ENCODE assay signal across 10 mouse cellular contexts in the genomic region with DNA sequence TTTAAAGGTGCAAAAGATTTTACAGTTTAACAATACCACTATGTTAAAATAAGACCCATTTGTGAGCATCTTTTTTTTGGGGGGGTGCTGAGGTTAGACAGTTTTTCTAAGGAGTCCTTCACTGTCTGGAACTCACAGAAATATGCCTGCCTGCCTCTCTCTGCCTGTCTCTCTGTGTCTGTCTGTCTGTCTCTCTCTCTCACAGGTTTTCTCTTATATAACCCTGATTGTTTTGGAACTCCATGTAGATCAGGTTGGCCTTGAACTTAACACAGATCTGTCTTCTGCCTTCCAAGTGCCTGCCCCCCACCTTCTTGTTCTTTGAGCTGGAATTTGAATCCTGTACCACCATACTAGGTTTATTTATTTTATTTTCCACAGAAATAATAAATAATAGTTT. TPM values are rescaled to one million over a fixed set of nuclear protein-coding genes. Genes with fewer than 3 reads are reported as not detected.
DNase-seq lines count a peak whose midpoint lies in the region; ATAC-seq and TF ChIP-seq lines count a peak whose summit lies in the region.
"Had no signal": no experiment of that assay in that cellular context is flagged by ENCODE, and none has a peak within 500 bp of the region (broad histone marks: within the 10 kb centered on the region; RNA-seq: fewer than 3 reads in every experiment).

No protein-coding gene starts in this region.

- peak overlapping the region; percentile 61; the same call in 1 of the 2 replicates for H3K9ac ChIP-seq in heart, embryonic 13.5 days
- no peak overlapping the region for H3K9ac ChIP-seq in midbrain, embryonic 13.5 days (replicated peaks)
- no peak overlapping the region for H3K9ac ChIP-seq in midbrain, embryonic 16.5 days (ENCODE audit: low read depth, low read length)
- no peak overlapping the region for H3K9ac ChIP-seq in heart, postnatal 0 days (replicated peaks; ENCODE audit: low read depth, low read length)

- peak overlapping the region; percentile 13; the same call in 1 of the 2 replicates for H3K4me3 ChIP-seq in heart, embryonic 13.5 days
- H3K4me3 ChIP-seq in midbrain, embryonic 13.5 days (replicated peaks): 0 out of 2 replicates have a peak overlapping the region, but pooled peaks have one; percentile 97
- no peak overlapping the region for H3K4me3 ChIP-seq in midbrain, embryonic 16.5 days (ENCODE audit: low read depth, low read length)
- H3K4me3 ChIP-seq in heart, postnatal 0 days (ENCODE audit: low read depth, low read length): 0 out of 2 replicates have a peak overlapping the region, but pooled peaks have one; percentile 99
- H3K4me3 ChIP-seq in myocyte: peak overlapping the region; percentile 42

- no peak overlapping the region for H3ac ChIP-seq in myocyte (ENCODE audit: control insufficient read depth, insufficient read length)

- no peak for DNase-seq in heart, postnatal 4 days
- no peak for DNase-seq in heart, postnatal 0 days (ENCODE audit: low spot score)
- no peak for DNase-seq in thymus, postnatal 14 days
- DNase-seq: lung, adult 2 months; spleen, adult 18-20 months had no signal

- no peaks in the 10 kb centered on the region for H3K36me3 ChIP-seq in heart, embryonic 13.5 days
- no peaks in the 10 kb centered on the region for H3K36me3 ChIP-seq in midbrain, embryonic 13.5 days
- H3K36me3 ChIP-seq in midbrain, embryonic 16.5 days (ENCODE audit: control insufficient read depth, insufficient read depth, low read length): no peaks in the 10 kb centered on the region
- no peaks in the 10 kb centered on the region for H3K36me3 ChIP-seq in heart, postnatal 0 days (replicated peaks; ENCODE audit: control insufficient read depth, insufficient read depth, low read length)
- no peaks in the 10 kb centered on the region for H3K36me3 ChIP-seq in myocyte (ENCODE audit: control insufficient read depth, insufficient read depth)

- no peak for TF ChIP-seq EP300 in heart, postnatal 0 days (IDR thresholded peaks at IDR 0.05; ENCODE audit: low read depth)

- H3K4me1 ChIP-seq in heart, embryonic 13.5 days: peaks cover 28% of the 10 kb centered on the region
- H3K4me1 ChIP-seq in midbrain, embryonic 13.5 days (replicated peaks): peaks cover 24% of the 10 kb centered on the region
- peaks cover 18% of the 10 kb centered on the region for H3K4me1 ChIP-seq in midbrain, embryonic 16.5 days (ENCODE audit: control insufficient read depth, insufficient read depth, low read length)
- peaks cover 13% of the 10 kb centered on the region; the same call in 1 of the 2 replicates for H3K4me1 ChIP-seq in heart, postnatal 0 days (ENCODE audit: control insufficient read depth, insufficient read depth)

- no peaks in the 10 kb centered on the region for H3K9me3 ChIP-seq in heart, embryonic 13.5 days
- no peaks in the 10 kb centered on the region for H3K9me3 ChIP-seq in midbrain, embryonic 13.5 days
- no peaks in the 10 kb centered on the region for H3K9me3 ChIP-seq in midbrain, embryonic 16.5 days (replicated peaks; ENCODE audit: control insufficient read depth, low read length, poor library complexity, severe bottlenecking)
- no peaks in the 10 kb centered on the region for H3K9me3 ChIP-seq in heart, postnatal 0 days (replicated peaks; ENCODE audit: control insufficient read depth, low read length)

- H3K27me3 ChIP-seq in heart, embryonic 13.5 days (replicated peaks): no peaks in the 10 kb centered on the region
- H3K27me3 ChIP-seq in midbrain, embryonic 13.5 days: no peaks in the 10 kb centered on the region
- no peaks in the 10 kb centered on the region for H3K27me3 ChIP-seq in midbrain, embryonic 16.5 days (ENCODE audit: control insufficient read depth, insufficient read depth, low read depth, low read length)
- H3K27me3 ChIP-seq in heart, postnatal 0 days (ENCODE audit: control insufficient read depth, insufficient read depth, low read length): no peaks in the 10 kb centered on the region
- H3K27me3 ChIP-seq in myocyte (ENCODE audit: control insufficient read depth, insufficient read depth, insufficient read length): no peaks in the 10 kb centered on the region

- no peak for TF ChIP-seq POLR2A in myocyte (IDR thresholded peaks at IDR 0.05; ENCODE audit: insufficient read length, low read depth)

- TF ChIP-seq CTCF in heart, postnatal 0 days (IDR thresholded peaks at IDR 0.05; ENCODE audit: low read depth): no peak

- H3K27ac ChIP-seq in heart, embryonic 13.5 days (replicated peaks): no peak overlapping the region
- H3K27ac ChIP-seq in midbrain, embryonic 13.5 days: no peak overlapping the region
- H3K27ac ChIP-seq in midbrain, embryonic 16.5 days (ENCODE audit: low read length): no peak overlapping the region
- H3K27ac ChIP-seq in heart, postnatal 0 days (ENCODE audit: low read depth): peak overlapping the region; percentile 99

- ATAC-seq in heart, embryonic 13.5 days (ENCODE audit: extremely low read depth, insufficient number of reproducible peaks, low FRiP score, low TSS enrichment): no peak
- no peak for ATAC-seq in midbrain, embryonic 13.5 days
- ATAC-seq in midbrain, embryonic 16.5 days: no peak
- no peak for ATAC-seq in heart, postnatal 0 days (ENCODE audit: insufficient read depth, low read depth)
- ATAC-seq in megakaryocyte progenitor cell, adult 5-6 weeks (replicated peaks; ENCODE audit: poor library complexity): no peak

- H3K4me2 ChIP-seq in heart, embryonic 13.5 days: peak overlapping the region; percentile 75
- H3K4me2 ChIP-seq in midbrain, embryonic 13.5 days (replicated peaks): peak overlapping the region; percentile 32
- no peak overlapping the region for H3K4me2 ChIP-seq in midbrain, embryonic 16.5 days (ENCODE audit: low read length)
- H3K4me2 ChIP-seq in heart, postnatal 0 days (ENCODE audit: low read depth, low read length): peak overlapping the region; percentile 61
- H3K4me2 ChIP-seq in myocyte (ENCODE audit: low read depth): peak overlapping the region; percentile 80

- peaks cover 60% of the 10 kb centered on the region for H3K79me2 ChIP-seq in myocyte (ENCODE audit: control insufficient read depth, insufficient read depth)

TF ChIP-seq in myocyte, 11 proteins besides CTCF, POLR2A, EP300 and RAD21:
- TF ChIP-seq MYOG (IDR thresholded peaks at IDR 0.05; ENCODE audit: control insufficient read depth in 1 of 3, insufficient read depth in 1 of 3, insufficient read length in 2 of 3, low read depth in 2 of 3) (no peak), USF1 (IDR thresholded peaks at IDR 0.05; ENCODE audit: low read depth) (no peak), TCF12 (IDR thresholded peaks at IDR 0.05; ENCODE audit: insufficient read depth, poor library complexity, severe bottlenecking) (no peak), E2F4 (IDR thresholded peaks at IDR 0.05; ENCODE audit: insufficient read depth) (no peak), CEBPB (IDR thresholded peaks at IDR 0.05; ENCODE audit: insufficient read depth, poor library complexity, severe bottlenecking) (no peak), TCF3 (IDR thresholded peaks at IDR 0.05; ENCODE audit: insufficient read length, low read depth) (no peak), POLR2AphosphoS2 (IDR thresholded peaks at IDR 0.05; ENCODE audit: insufficient read length, low read depth) (no peak), MAX (IDR thresholded peaks at IDR 0.05; ENCODE audit: low read depth) (no peak), SRF (IDR thresholded peaks at IDR 0.05; ENCODE audit: control insufficient read depth, insufficient read length, low read depth) (no peak), REST (IDR thresholded peaks at IDR 0.05; ENCODE audit: insufficient read depth, insufficient read length) (no peak), MYOD1 (IDR thresholded peaks at IDR 0.05; ENCODE audit: control insufficient read depth in 1 of 3, insufficient read length in 2 of 3, low read depth in 2 of 3) (no peak)

RNA-seq across cellular contexts. Expression of a gene that starts 2.2 kb away (rescaled TPM):
- 57.3 and 57.7 TPM in 2 replicates for polyA plus RNA-seq in heart, embryonic 13.5 days (2015; fragmentation: Nextera tagmentation; extraction: Ambion mirVana)
- 10 to 100 TPM; 57.8 to 62.5 TPM for total RNA-seq in heart, postnatal 4 days (2021)
- 106 and 109 TPM in 2 replicates for polyA plus RNA-seq in midbrain, embryonic 13.5 days (2015; fragmentation: Nextera tagmentation; extraction: Ambion mirVana)
- polyA plus RNA-seq in midbrain, embryonic 16.5 days (2015; fragmentation: Nextera tagmentation; extraction: Ambion mirVana): 78.6 and 91.2 TPM in 2 replicates
- total RNA-seq in heart, postnatal 0 days (2014; rRNA removed; ENCODE audit: low replicate concordance): 47.5 and 51.1 TPM in 2 replicates
- polyA plus RNA-seq in heart, postnatal 0 days (2015; fragmentation: Nextera tagmentation; extraction: Ambion mirVana): 56.4 and 58.6 TPM in 2 replicates
- polyA plus RNA-seq in myocyte (2012; fragmentation: generic; extraction: Trizol): 13.2 TPM
- 57.1 and 66.3 TPM in 2 replicates for total RNA-seq in megakaryocyte progenitor cell, adult 5-6 weeks (2015)
- total RNA-seq in megakaryocyte progenitor cell, adult 5-6 weeks (2017): 32.4 and 37.9 TPM in 2 replicates

RNA-seq across cellular contexts. Expression of a gene that starts 58.9 kb away (rescaled TPM):
- polyA plus RNA-seq in heart, embryonic 13.5 days (2015; fragmentation: Nextera tagmentation; extraction: Ambion mirVana): 0.10 and 0.13 TPM in 2 replicates
- total RNA-seq in heart, postnatal 4 days (2021): under 1 TPM in 1 of 2 experiments, not detected in 1; 0.12 TPM
- polyA plus RNA-seq in midbrain, embryonic 13.5 days (2015; fragmentation: Nextera tagmentation; extraction: Ambion mirVana): 0.10 TPM in 1 of 2 replicates, not detected in the other
- polyA plus RNA-seq in midbrain, embryonic 16.5 days (2015; fragmentation: Nextera tagmentation; extraction: Ambion mirVana): 0.17 TPM in 1 of 2 replicates, not detected in the other
- total RNA-seq in heart, postnatal 0 days (2014; rRNA removed; ENCODE audit: low replicate concordance): not detected in 2 replicates
- 0.04 TPM in 2 replicates for polyA plus RNA-seq in heart, postnatal 0 days (2015; fragmentation: Nextera tagmentation; extraction: Ambion mirVana)
- polyA plus RNA-seq in myocyte (2012; fragmentation: generic; extraction: Trizol): 0.02 TPM
- total RNA-seq in megakaryocyte progenitor cell, adult 5-6 weeks (2015): 19.4 and 20.5 TPM in 2 replicates
- 20.2 and 27.3 TPM in 2 replicates for total RNA-seq in megakaryocyte progenitor cell, adult 5-6 weeks (2017)
